Mouse (Mus musculus): ENCODE results near the gene Hnrnpm. TPM values are rescaled to one million over a fixed set of nuclear protein-coding genes. Genes with fewer than 3 reads are reported as not detected.

The Hnrnpm gene
- total RNA-seq, 2 experiments from 2014 or later = 113 to 115 TPM

- intact Hi-C loops (cut with DNase I) = no loop called here
- DNase-seq (ENCODE audit: extremely low spot score in 1 of 2, low spot score in 2 of 2) = no peak
These were observed 7.9 kb downstream of the Hnrnpm start for GRCm38 (mm10) chr17:33678771-33679170.

GRCm38 (mm10) chr17:33676086-33676485, 10.6 kb downstream of the Hnrnpm start:
- intact Hi-C loops (cut with DNase I) = no loop called here
- DNase-seq (ENCODE audit: extremely low spot score in 1 of 2, low spot score in 2 of 2) = no peak

DNA sequence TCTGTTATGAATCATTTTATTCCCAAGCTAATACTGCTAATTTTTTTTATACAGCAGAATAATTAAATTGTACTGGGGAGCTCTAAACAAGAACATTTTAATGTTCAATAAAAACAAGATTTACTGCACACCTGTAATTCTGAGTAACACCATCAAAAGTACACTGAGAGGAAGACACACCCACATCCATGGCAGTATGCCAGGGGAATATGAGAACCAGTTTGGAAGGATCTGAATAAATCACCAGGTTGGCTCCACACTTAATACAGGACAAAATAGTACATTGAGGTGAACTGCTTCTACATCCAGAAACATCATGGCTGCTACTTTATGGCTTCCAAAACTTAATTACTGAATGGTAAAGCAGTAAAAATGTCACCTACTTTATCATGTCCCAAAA, 11.2 kb downstream of the Hnrnpm start:
- intact Hi-C loops (cut with DNase I) = no loop called here
- DNase-seq (ENCODE audit: extremely low spot score in 1 of 2, low spot score in 2 of 2) = no peak

DNA sequence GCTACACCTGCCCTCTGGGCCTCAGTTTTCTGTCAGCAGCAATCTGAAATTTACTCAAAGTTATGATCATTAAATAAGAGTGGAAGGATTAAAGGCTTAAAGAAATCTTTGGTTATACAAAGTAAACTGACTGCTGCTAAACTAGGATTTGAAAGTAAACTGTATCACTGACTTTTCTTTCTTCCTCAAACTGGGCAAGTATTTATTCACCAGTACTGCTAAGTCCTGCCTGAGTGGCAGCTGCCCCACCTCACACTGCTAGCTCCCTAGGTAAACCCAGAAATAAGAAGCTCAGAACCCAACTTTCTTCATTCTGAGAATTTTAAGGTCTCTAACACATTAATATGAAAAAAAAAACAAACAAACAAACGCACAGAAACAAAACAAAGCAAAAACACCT, 12.8 kb downstream of the Hnrnpm start:
- DNase-seq (ENCODE audit: extremely low spot score in 1 of 2, low spot score in 2 of 2) = no peak
- intact Hi-C loops (cut with DNase I) = no loop called here

- intact Hi-C loops (cut with DNase I) = no loop called here
- no peak for DNase-seq (ENCODE audit: extremely low spot score in 1 of 2, low spot score in 2 of 2)
These were observed 17.0 kb downstream of the Hnrnpm start for GRCm38 (mm10) chr17:33669681-33670080.

GRCm38 (mm10) chr17:33666813-33667212, 19.8 kb downstream of the Hnrnpm start:
- intact Hi-C loops (cut with DNase I) = no loop called here
- no peak for DNase-seq (ENCODE audit: extremely low spot score in 1 of 2, low spot score in 2 of 2)

DNA sequence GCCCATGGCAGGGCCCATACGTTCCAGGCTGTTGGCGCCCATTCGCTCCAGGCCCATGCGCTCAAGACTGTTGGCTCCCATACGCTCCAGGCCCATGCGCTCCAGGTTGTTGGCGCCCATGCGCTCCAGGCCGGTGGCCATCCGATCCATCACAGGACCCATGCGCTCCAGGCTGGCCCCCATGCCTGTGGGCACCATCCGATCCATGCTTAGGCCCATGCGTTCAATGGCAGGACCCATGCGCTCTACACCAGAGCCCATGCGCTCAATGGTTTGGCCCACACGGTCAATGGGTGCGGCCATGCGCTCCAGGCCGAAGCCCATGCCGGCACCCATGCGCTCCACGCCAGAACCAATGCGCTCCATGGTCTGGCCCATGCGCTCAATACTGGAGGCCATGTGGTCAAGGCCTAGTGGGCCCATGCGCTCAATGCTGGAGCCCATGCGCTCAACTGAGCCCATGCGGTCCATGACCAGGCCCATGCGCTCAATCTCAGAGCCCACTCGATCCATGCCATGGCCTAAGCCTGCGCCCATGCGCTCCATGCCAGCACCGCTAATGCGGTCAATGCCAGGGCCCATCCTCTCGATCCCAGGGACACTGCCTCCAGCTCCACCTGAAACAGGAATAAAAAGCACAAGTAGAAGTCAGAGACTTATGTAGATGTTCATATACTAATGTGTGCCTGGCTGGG, 36.7 kb downstream of the Hnrnpm start:
- DNase-seq (ENCODE audit: extremely low spot score in 1 of 2, low spot score in 2 of 2) = no peak
- intact Hi-C loops (cut with DNase I) = no loop called here

DNA sequence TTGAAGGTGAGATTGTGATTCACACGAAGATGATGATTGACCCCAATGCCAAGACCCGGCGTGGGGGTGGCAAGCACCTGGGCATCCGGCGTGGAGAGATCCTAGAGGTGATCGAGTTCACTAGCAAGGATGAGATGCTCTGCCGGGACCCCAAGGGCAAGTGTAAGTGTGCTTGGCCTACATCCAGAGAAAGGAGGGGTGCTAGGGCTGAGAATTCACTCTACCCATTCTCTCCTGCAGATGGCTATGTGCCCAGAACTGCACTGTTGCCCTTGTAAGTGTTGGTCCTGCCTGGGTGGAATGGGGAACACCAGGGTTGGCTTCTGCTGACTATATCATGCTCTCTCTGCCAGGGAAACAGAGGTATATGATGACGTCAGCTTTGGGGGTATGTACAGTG, 41.6 kb downstream of the Hnrnpm start:
- peak in 1 of 2 experiments; percentile 27 for DNase-seq (ENCODE audit: extremely low spot score in 1 of 2, low spot score in 2 of 2)
- intact Hi-C loops (cut with DNase I) = no loop called here

DNA sequence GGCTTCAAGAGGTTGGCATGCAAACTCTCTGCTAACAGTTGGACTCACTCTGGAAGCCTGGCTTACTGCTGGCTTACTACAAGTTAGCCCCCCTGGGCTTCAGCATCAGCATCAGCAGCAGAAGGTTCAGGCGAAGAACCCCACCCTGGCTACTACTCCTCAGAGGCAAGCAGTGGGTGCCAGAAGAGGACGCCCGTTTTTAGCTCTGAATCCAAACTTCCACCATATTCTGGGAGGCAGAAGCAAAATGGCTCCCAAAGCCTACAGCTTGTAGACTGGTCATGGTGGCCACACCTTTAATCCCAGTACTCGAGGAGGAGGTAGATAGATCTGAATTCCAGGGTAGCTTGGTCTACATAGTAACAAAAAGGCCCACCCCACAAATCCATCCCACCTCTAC, 42.6 kb downstream of the Hnrnpm start:
- no peak for DNase-seq (ENCODE audit: extremely low spot score in 1 of 2, low spot score in 2 of 2)
- intact Hi-C loops (cut with DNase I) = no loop called here

DNA sequence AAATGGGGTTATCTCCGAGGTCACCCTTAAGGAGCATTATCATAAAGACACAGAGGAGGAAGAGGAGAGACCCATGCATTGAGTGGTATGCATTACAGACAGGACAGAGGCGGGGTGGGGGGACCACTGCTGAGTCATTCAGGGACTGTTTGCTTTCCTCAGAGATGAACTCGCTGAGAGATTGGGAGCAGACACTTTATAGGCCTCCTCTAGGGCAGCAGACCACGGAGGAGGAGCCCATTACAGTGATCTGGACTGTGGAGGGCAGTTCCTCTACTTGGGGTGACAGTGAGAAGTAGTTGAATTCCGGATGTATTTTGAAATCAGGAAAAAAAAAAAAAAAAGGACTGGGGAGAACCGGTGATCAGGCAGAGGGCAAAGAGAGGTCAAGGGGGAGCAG, 46.9 kb downstream of the Hnrnpm start:
- DNase-seq (ENCODE audit: extremely low spot score in 1 of 2, low spot score in 2 of 2) = no peak
- intact Hi-C loops (cut with DNase I) = no loop called here

- intact Hi-C loops (cut with DNase I) = no loop called here
- no peak for DNase-seq (ENCODE audit: extremely low spot score in 1 of 2, low spot score in 2 of 2)
These were observed 49.0 kb downstream of the Hnrnpm start, which contains the start of gene Pram1 for GRCm38 (mm10) chr17:33637516-33638276. Gene Pram1, plus strand, starts transcription at chr17:33638056.

DNA sequence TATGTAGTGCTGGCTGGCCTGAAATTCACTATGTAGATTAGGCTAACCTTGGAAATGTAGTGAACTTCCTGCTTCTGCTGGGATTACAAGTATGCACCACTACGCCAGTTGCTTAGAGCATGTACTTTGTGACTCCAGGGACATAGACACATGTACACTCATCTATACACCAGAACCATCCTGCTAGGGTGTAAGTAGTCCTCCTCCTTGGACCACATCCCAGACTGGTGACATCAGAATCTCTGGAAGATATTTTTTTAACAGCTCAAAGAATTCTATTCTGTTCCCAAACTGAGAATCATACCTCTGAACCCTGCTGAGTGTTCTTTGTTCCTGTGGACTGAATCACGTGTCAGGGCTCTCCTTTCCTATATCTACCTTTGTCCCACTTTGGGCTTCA, 49.6 kb downstream of the Hnrnpm start:
- intact Hi-C loops (cut with DNase I) = no loop called here
- DNase-seq (ENCODE audit: extremely low spot score in 1 of 2, low spot score in 2 of 2) = peak; percentile 40 to 56

DNA sequence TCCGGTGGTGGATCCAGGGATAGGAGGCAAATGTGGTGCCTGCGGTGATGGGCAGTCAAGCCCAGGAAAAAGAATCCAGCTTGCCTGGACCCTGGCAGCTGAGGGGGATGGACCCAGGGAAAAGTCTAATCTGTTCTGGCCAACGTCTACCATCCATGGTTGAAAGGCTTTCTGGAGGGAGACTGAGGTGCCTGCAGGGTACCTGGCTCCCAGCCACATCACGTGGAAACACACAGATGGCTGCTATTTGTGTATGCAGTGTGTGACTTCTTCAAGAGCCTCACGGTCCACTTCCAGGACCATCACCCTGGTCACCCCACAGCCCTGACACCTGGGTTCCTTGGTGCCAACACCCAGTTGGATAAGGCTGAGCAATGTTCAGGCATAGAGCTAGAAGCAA, 54.9 kb downstream of the Hnrnpm start:
- peak in 1 of 2 experiments; percentile 51 for DNase-seq (ENCODE audit: extremely low spot score in 1 of 2, low spot score in 2 of 2)

DNA sequence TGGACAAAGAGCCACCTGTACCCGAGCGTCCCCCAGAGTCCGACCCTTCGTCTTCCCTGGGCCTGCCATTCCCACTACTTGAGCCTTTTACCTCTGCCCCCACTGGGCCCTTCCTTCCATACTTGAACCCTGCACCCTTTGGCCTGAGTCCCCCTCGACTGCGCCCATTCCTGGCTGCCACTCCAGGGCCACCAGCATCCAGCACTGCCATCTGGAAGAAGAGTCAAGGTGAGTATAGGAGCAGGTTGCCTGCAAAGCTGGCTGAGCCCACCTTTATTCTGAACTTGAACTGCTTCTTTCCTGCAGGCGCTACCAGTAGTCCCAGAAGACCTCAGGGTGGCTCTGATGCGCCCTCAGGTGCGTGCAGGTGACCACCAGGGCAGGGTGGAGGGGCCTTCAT, 55.4 kb downstream of the Hnrnpm start:
- intact Hi-C loops (cut with DNase I) = no loop called here
- peak in 1 of 2 experiments; percentile 36 for DNase-seq (ENCODE audit: extremely low spot score in 1 of 2, low spot score in 2 of 2)

More for the DNA sequence above, 54.9 kb downstream of the Hnrnpm start:
- intact Hi-C loops (cut with DNase I) = no loop called here

DNA sequence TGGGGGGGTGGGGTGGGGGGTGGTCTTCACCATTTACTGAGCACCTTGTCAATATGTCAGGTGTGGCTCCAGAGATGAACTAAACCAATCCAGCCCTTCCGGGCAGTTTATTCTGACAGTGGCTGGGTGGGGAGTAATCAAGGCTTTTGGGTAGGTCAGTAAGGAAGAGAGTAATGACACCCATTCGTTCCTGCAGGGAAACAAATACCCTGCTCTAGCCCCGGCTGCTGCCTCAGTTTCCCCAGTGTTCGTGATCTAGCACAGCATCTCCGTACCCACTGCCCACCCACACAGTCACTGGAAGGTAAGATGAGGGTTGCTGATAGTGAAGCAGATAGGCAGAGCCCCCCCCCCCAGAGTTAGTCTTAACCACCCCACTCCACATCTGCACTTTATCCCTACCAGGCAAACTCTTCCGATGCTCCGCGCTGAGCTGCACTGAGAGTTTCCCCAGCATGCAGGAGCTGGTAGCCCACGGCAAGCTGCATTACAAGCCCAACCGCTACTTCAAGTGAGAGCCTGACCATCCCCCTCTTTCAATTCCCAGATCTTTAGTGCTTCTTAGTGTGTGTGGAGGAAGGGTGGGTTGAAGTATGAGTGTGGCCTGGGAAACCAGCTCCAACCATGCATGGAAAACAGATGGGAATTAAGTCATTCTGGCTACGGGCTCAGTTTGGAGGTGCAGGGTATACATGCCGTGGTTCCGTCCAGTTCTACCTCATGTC, 56.3 kb downstream of the Hnrnpm start:
- no peak for DNase-seq (ENCODE audit: extremely low spot score in 1 of 2, low spot score in 2 of 2)
- intact Hi-C loops (cut with DNase I) = no loop called here

DNA sequence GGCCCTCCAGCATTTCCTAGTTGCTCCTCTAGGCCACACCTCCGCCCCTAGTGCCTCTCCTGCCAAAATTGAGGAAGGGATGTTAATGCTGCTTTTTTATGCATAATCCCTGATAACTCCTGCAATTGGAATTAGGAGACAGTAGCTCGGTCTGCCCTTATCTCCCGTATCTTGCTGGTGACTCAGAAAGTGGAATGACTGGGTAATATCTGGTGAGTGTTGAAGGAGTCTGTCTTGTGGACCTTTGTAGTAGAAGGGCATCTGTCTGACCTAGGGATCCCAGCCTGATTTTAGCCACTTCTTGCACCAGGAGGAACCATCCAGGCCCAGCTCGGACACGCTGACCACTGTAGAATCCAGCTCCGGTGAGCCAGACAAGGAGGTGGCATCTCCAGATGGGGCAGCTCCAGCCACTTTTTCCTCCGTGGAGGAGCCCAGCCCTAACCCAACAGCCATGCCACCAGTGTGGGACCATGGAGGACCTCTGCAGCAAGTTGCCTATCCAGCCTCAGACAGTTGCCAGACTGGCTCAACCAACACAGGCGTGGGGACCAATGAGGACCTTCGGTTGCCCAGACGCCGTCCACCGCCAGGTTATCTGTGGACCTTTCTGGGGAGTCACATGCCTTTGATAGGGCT, 57.1 kb downstream of the Hnrnpm start:
- intact Hi-C loops (cut with DNase I) = no loop called here
- peak in 1 of 2 experiments; percentile 31 for DNase-seq (ENCODE audit: extremely low spot score in 1 of 2, low spot score in 2 of 2)

DNA sequence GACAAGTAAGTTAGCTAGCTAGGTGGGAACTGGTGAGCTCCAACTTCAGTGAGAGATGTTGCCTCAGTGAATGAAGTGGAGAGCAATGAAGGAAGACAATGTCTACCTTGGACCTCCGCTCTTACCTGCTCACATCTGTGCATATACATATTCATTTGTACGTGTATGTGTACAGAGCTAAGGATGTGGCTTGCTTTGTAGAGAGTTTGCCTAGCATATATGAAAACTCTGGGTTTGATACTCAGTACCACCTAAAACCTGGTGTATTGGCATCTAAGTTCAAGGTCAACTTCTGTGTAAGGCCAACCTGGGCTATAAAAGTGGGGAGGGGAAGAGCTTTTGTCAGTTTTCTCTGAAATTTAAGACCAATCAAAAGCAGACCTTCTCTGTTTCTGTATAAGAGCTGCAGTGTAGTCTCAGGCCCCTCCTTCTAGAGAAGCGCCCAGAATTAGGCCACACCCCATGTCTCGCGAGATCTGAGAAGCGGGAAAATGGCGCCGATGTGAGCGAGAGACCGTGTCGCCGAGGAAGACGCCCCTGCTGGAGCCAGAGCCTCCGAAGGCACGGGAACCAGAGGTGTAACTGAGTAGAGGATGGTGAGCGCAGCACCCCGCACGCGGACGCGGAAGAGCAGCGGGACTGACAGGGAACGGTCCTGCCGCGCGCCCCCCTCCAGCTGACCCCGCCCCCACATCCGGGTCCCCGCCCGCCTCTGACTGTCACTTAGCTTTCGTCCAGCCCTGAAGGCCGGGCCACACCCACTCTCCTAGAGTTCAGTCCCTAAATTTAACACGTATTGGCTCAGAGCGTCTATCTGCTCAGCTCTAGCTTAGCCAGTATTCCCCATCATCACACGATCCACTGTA, 57.8 kb downstream of the Hnrnpm start, which contains the start of gene Zfp414:
Zfp414 (plus strand) TSS at position 470 of the 866 bp plus-strand sequence.
- intact Hi-C loops (cut with DNase I) = no loop called here
- peak; percentile 89 to 93 for DNase-seq (ENCODE audit: extremely low spot score in 1 of 2, low spot score in 2 of 2)

- DNase-seq (ENCODE audit: extremely low spot score in 1 of 2, low spot score in 2 of 2) = no peak
- intact Hi-C loops (cut with DNase I) = no loop called here
These were observed 59.4 kb downstream of the Hnrnpm start for GRCm38 (mm10) chr17:33627281-33627680.
